Mouse (Mus musculus) small intestine, adult 2 months (tissue): ENCODE results near the gene 5730522E02Rik.

Experiments used
- CTCF ChIP-seq: fragments of 200-500 bp; IDR thresholded peaks from 2 replicates; pipeline ENCODE4 v1.5.1; 2012; ENCODE audit warnings: low read depth, mild to moderate bottlenecking, control low read depth, inconsistent platforms, low read length, moderate library complexity, mixed read lengths; ENCODE audit not compliant: insufficient replicate concordance, insufficient read length; ENCODE audit errors: extremely low read depth
- POLR2A ChIP-seq: fragments of 200-500 bp; IDR thresholded peaks from 2 replicates; pipeline ENCODE4 v1.6.1; 2012; ENCODE audit warnings: low read depth, mild to moderate bottlenecking, control low read depth, inconsistent platforms, low read length, moderate library complexity

- TF ChIP-seq CTCF (no peak), POLR2A (no peak)
Measured at GRCm38 (mm10) chr11:26013527-26013926, 197.0 kb downstream of the 5730522E02Rik start.
